Mouse (Mus musculus): ENCODE data around the gene Trpm6. TPM values are rescaled to one million over a fixed set of nuclear protein-coding genes. Genes with fewer than 3 reads are reported as not detected.

Gene Trpm6
- polyA plus RNA-seq, 1 experiment from 2014 or later: 1.4 TPM

DNA sequence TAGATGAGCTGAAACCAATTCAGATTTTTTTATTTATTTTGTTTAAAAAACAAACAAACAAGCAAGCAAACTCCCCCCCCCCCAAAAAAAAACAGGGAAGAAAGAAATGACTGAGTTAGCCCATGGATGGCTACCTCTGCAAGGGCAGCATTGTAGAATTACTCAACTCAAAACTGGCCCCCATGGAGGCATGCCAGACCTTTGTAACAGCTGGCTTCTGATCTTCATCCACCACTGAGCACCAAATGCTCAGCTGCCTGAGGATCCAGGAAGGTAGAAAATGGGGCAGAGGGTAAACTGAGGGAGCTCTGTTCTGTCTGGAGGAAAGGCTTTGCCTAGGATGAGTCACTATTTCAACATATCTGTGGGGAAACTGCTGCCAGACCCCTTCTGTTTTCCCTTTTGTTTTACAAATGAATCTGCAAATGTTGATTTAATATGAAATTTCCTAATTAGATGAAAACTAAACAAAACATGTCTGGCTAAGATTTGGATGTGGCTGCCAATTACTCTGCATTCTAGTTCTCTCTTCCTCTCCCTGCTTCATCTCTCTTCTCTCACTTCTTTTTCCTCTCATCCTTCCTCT is 162.1 kb downstream of the Trpm6 start:
- no peak for TF ChIP-seq CTCF (IDR thresholded peaks at IDR 0.05; ENCODE audit: low read depth)
- H3K9ac ChIP-seq (ENCODE audit: low read depth, low read length): no peak overlapping the region
- H3K9me3 ChIP-seq (replicated peaks; ENCODE audit: low read length): no peaks in the 10 kb centered on the region
- ATAC-seq (replicated peaks; ENCODE audit: low FRiP score, low read depth) (no peak), DNase-seq (ENCODE audit: low spot score) (no peak)
- H3K4me3 ChIP-seq (replicated peaks; ENCODE audit: low read depth, low read length): no peak overlapping the region
- no peaks in the 10 kb centered on the region for H3K36me3 ChIP-seq (ENCODE audit: insufficient read depth, low read length)
- H3K4me2 ChIP-seq (ENCODE audit: low read length): no peak overlapping the region
- H3K27ac ChIP-seq: no peak overlapping the region
- no peaks in the 10 kb centered on the region for H3K4me1 ChIP-seq (replicated peaks; ENCODE audit: insufficient read depth, low read length)
- H3K27me3 ChIP-seq (ENCODE audit: insufficient read depth, low read length): no peaks in the 10 kb centered on the region

GRCm38 (mm10) chr19:18941391-18941790 is 191.6 kb downstream of the Trpm6 start:
- DNase-seq (ENCODE audit: low spot score): no peak
- no peak overlapping the region for H3K27ac ChIP-seq
- no peak for TF ChIP-seq CTCF (IDR thresholded peaks at IDR 0.05; ENCODE audit: low read depth)
- 74% methylated on average over 6 of the region's 6 CpGs for WGBS
- ATAC-seq (replicated peaks; ENCODE audit: low FRiP score, low read depth): no peak
- H3K4me3 ChIP-seq (replicated peaks; ENCODE audit: low read depth, low read length): no peak overlapping the region
- H3K4me1 ChIP-seq (replicated peaks; ENCODE audit: insufficient read depth, low read length): no peaks in the 10 kb centered on the region
- H3K27me3 ChIP-seq (ENCODE audit: insufficient read depth, low read length): no peaks in the 10 kb centered on the region
- H3K9ac ChIP-seq (ENCODE audit: low read depth, low read length): no peak overlapping the region
- no peaks in the 10 kb centered on the region for H3K9me3 ChIP-seq (replicated peaks; ENCODE audit: low read length)
- H3K4me2 ChIP-seq (ENCODE audit: low read length): no peak overlapping the region
- H3K36me3 ChIP-seq (ENCODE audit: insufficient read depth, low read length): no peaks in the 10 kb centered on the region

Other genes starting within 250 kb of the Trpm6 start
- gene Ostf1, start 118.2 kb upstream of the Trpm6 start, polyA plus RNA-seq (2015; fragmentation: Nextera tagmentation; extraction: Ambion mirVana): 190 and 191 TPM in 2 replicates
- 20.6 and 24.7 TPM in 2 replicates for gene Nmrk1, start 118.0 kb upstream of the Trpm6 start, polyA plus RNA-seq (2015; fragmentation: Nextera tagmentation; extraction: Ambion mirVana)
- gene Carnmt1, start 79.2 kb upstream of the Trpm6 start, polyA plus RNA-seq (2015; fragmentation: Nextera tagmentation; extraction: Ambion mirVana): 32.2 and 35.9 TPM in 2 replicates
- 28.3 and 31.0 TPM in 2 replicates for gene D030056L22Rik, start 36.8 kb upstream of the Trpm6 start, polyA plus RNA-seq (2015; fragmentation: Nextera tagmentation; extraction: Ambion mirVana)

Data from kidney, postnatal 0 days (tissue).